8 mouse cellular contexts compared by ENCODE assay signal in the genomic region with DNA sequence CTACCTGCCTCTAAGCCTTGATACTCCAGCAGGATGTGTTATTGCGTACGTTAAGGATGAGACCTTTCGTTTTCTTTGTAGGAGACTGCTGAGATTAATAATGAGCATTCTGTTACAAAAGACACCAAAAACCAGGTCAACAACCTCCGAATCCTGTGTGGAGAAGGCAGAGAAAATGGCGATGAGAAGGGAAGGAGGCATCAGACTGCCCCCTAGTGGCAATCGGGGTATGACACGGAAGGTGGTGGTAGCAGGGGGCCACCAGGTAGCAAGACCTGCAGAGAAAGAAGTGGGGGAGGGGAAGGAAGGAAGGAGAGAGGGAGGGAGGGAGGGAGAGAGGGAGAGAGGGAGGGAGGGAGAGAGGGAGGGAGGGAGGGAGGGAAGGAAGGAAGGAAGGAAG. TPM values are rescaled to one million over a fixed set of nuclear protein-coding genes. Genes with fewer than 3 reads are reported as not detected.
A peak's percentile ranks its signal among the peaks of the same experiment; 100 is the strongest.
DNase-seq lines count a peak whose midpoint lies in the region; ATAC-seq and TF ChIP-seq lines count a peak whose summit lies in the region.

No protein-coding gene starts in this region.

- DNase-seq in adrenal gland, adult (ENCODE audit: inconsistent age in 2 of 2, low spot score in 1 of 2) = peak; percentile 63 to 89
- no peak for DNase-seq in adrenal gland, adult 8-10 months
- DNase-seq in 416B (ENCODE audit: low read depth) = peak; percentile 30
- DNase-seq in adrenal gland, postnatal 36 days = peak; percentile 72 to 78
- DNase-seq in embryonic facial prominence, embryonic 11.5 days (ENCODE audit: low spot score) = peak; percentile 61
- DNase-seq in kidney, postnatal 0 days (ENCODE audit: low spot score) = peak; percentile 64
- peak; percentile 38 to 58 for DNase-seq in lung, adult 18-20 months
- peak; percentile 15 for DNase-seq in skeletal muscle tissue, adult 2 months (ENCODE audit: low read depth, low spot score)

- no peaks in the 10 kb centered on the region for H3K36me3 ChIP-seq in embryonic facial prominence, embryonic 11.5 days (replicated peaks; ENCODE audit: control insufficient read depth, insufficient read depth, low read depth, low read length)
- H3K36me3 ChIP-seq in kidney, postnatal 0 days (ENCODE audit: insufficient read depth, low read length) = no peaks in the 10 kb centered on the region

- H3K27ac ChIP-seq in embryonic facial prominence, embryonic 11.5 days (replicated peaks; ENCODE audit: low read depth, low read length) = no peak overlapping the region
- no peak overlapping the region for H3K27ac ChIP-seq in kidney, postnatal 0 days

- no peak overlapping the region for H3K9ac ChIP-seq in embryonic facial prominence, embryonic 11.5 days (replicated peaks; ENCODE audit: low read length)
- H3K9ac ChIP-seq in kidney, postnatal 0 days (ENCODE audit: low read depth, low read length) = no peak overlapping the region

- no peak overlapping the region for H3K4me2 ChIP-seq in embryonic facial prominence, embryonic 11.5 days (ENCODE audit: low read depth, low read length)
- no peak overlapping the region for H3K4me2 ChIP-seq in kidney, postnatal 0 days (ENCODE audit: low read length)

- no peak overlapping the region for H3K4me3 ChIP-seq in embryonic facial prominence, embryonic 11.5 days (ENCODE audit: low read depth, low read length)
- H3K4me3 ChIP-seq in kidney, postnatal 0 days (replicated peaks; ENCODE audit: low read depth, low read length) = no peak overlapping the region

- no peaks in the 10 kb centered on the region for H3K4me1 ChIP-seq in embryonic facial prominence, embryonic 11.5 days (ENCODE audit: control insufficient read depth, insufficient read depth, low read length)
- H3K4me1 ChIP-seq in kidney, postnatal 0 days (replicated peaks; ENCODE audit: insufficient read depth, low read length) = no peaks in the 10 kb centered on the region

- TF ChIP-seq CTCF in kidney, postnatal 0 days (IDR thresholded peaks at IDR 0.05; ENCODE audit: low read depth) = peak; percentile 76

- no peaks in the 10 kb centered on the region; the same call in 1 of the 2 replicates for H3K9me3 ChIP-seq in embryonic facial prominence, embryonic 11.5 days (replicated peaks; ENCODE audit: control insufficient read depth, low read length)
- H3K9me3 ChIP-seq in kidney, postnatal 0 days (replicated peaks; ENCODE audit: low read length) = no peaks in the 10 kb centered on the region

- no peaks in the 10 kb centered on the region for H3K27me3 ChIP-seq in embryonic facial prominence, embryonic 11.5 days (ENCODE audit: control insufficient read depth, insufficient read depth, low read length)
- H3K27me3 ChIP-seq in kidney, postnatal 0 days (ENCODE audit: insufficient read depth, low read length) = no peaks in the 10 kb centered on the region

- no peak for ATAC-seq in embryonic facial prominence, embryonic 11.5 days (replicated peaks; ENCODE audit: insufficient number of reproducible peaks, low FRiP score, low TSS enrichment, low read depth)
- no peak for ATAC-seq in kidney, postnatal 0 days (replicated peaks; ENCODE audit: low FRiP score, low read depth)

- WGBS in embryonic facial prominence, embryonic 11.5 days = 39% methylated on average over 7 of the region's 7 CpGs
- 38% methylated on average over 7 of the region's 7 CpGs for WGBS in kidney, postnatal 0 days

RNA-seq across cellular contexts. Expression of a gene that starts 41.3 kb away (rescaled TPM):
- 10 to 100 TPM; 63.0 to 79.8 (median 64.5) TPM for total RNA-seq in adrenal gland, adult 8-10 months (2022)
- 10 to 100 TPM; 67.2 to 75.2 TPM for total RNA-seq in adrenal gland, postnatal 36 days (2021)
- 83.2 and 85.2 TPM in 2 replicates for polyA plus RNA-seq in embryonic facial prominence, embryonic 11.5 days (2014; fragmentation: Nextera tagmentation; extraction: Ambion mirVana)
- 88.9 and 96.8 TPM in 2 replicates for polyA plus RNA-seq in kidney, postnatal 0 days (2015; fragmentation: Nextera tagmentation; extraction: Ambion mirVana)
